Mouse (Mus musculus): ENCODE measurements around the gene Gm20388.

GRCm38 (mm10) chr8:120065611-120066010 lies 155.0 kb downstream of the Gm20388 start:
- TF ChIP-seq CTCF (conservative IDR thresholded peaks at IDR 0.05; ENCODE audit: insufficient read depth, insufficient read length, low read depth, low read length) (no peak), POLR2A (IDR thresholded peaks at IDR 0.05; ENCODE audit: low read depth, low read length) (no peak)

Data from kidney, adult 2 months (tissue).